Mouse (Mus musculus): ENCODE data around the gene Fam25c. TPM values are rescaled to one million over a fixed set of nuclear protein-coding genes. Genes with fewer than 3 reads are reported as not detected.

Gene Fam25c
- polyA plus RNA-seq, 1 experiment, result not detected

DNA sequence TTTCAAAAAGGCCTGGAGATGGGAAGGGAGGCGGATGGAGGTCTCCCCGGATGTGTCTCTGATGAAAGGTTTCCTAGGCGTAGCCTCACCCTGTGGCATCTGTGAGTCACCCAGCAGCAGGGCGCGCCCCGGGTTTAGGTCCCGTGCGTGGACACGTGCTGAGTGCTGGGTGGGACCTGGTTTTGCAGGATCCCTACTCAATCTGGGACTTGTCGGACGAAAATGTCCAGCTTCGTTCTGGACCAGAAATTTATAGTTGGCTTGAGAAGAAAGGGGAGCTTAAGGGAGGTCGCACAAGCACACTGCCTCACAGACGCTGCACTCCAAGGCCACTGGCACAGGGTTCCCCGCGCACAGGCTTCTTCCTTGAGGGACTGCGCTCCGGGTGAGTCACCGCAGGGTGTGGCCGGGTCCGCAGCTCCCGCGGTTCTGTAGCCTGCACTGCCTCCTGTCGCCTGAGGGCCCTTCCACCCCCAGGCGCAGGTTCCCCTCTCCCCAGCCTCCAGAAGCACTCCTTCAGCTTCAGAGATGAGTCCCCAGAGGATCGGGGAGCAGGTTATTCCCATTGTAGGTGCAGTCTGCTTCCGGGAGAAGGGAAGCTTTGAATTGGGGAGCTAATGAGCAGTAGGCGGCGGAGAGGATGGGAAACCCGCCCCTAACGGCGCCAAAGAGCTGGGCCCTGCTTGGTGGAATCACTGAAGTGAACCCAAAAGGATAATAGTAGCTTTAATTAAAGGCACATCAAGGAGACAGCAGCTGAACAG, 8.4 kb upstream of the Fam25c start:
- H3K4me3 ChIP-seq (ENCODE audit: insufficient read depth, poor library complexity, severe bottlenecking), result peak overlapping the region; percentile 14
- TF ChIP-seq MYOG (IDR thresholded peaks at IDR 0.05; ENCODE audit: control insufficient read depth, extremely low read depth, insufficient read length), result no peak
- peak; percentile 22 for TF ChIP-seq FOSL1 (IDR thresholded peaks at IDR 0.05; ENCODE audit: insufficient read depth, low read length, poor library complexity, severe bottlenecking)
- TF ChIP-seq CTCF (IDR thresholded peaks at IDR 0.05; ENCODE audit: control insufficient read depth, insufficient read depth, insufficient read length), result peak; percentile 75
- TF ChIP-seq MYOD1 (IDR thresholded peaks at IDR 0.05; ENCODE audit: control insufficient read depth, insufficient read length, low read depth), result no peak
- peak; percentile 26 for TF ChIP-seq CEBPB (IDR thresholded peaks at IDR 0.05; ENCODE audit: low read depth)
- TF ChIP-seq USF1 (IDR thresholded peaks at IDR 0.05; ENCODE audit: low read depth), result peak; percentile 72
- peak; percentile 83 for TF ChIP-seq MAX (IDR thresholded peaks at IDR 0.05)
- H3ac ChIP-seq (ENCODE audit: control insufficient read depth, insufficient read length, low read depth), result peak overlapping the region; percentile 43
- no peaks in the 10 kb centered on the region for H3K36me3 ChIP-seq (ENCODE audit: control insufficient read depth, insufficient read depth)
- no peaks in the 10 kb centered on the region for H3K79me2 ChIP-seq (ENCODE audit: control insufficient read depth, insufficient read depth)
- H3K27me3 ChIP-seq (ENCODE audit: control insufficient read depth, insufficient read depth, insufficient read length), result no peaks in the 10 kb centered on the region
- H3K79me3 ChIP-seq (ENCODE audit: low read depth), result no peaks in the 10 kb centered on the region

DNA sequence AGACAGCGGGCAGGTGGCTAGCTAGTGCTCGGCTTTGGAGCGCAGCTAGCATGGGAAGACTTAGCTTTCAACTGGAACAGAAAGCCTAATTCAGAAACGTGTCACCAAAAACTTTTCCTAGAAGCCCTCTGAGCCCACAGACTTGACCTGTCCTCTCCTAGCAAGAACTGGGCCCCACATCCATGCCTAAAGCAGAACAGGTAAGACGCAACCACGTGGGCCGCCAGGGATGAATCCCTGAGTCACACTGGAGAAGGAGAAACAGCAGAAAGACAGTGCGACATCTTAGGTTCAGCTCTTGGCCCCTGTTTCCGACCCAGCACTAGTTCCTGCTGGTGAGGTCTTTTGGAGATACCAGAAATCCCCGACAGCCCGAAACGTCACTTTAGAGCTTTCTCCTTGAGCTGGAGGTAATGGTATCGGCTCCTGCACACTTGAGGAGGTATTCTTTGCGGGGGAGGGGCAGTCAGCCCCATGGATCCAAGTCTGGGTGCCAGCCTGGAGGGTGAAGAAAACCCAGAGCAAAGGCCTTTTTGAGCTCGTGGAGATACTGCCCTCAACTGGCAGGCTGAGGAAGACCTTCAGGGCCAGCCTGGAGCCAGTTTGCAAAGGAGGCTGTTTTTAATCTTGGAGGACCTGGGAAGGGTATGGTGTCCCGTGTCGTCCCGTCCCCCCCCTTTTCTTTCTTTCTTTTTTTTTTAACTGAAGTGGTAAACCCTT, 7.7 kb upstream of the Fam25c start:
- no peak overlapping the region for H3K4me3 ChIP-seq (ENCODE audit: insufficient read depth, poor library complexity, severe bottlenecking)
- H3K36me3 ChIP-seq (ENCODE audit: control insufficient read depth, insufficient read depth), result no peaks in the 10 kb centered on the region
- TF ChIP-seq CTCF (IDR thresholded peaks at IDR 0.05; ENCODE audit: control insufficient read depth, insufficient read depth, insufficient read length) (peak; percentile 53), USF1 (IDR thresholded peaks at IDR 0.05; ENCODE audit: low read depth) (no peak), MYOG (IDR thresholded peaks at IDR 0.05; ENCODE audit: control insufficient read depth, extremely low read depth, insufficient read length) (no peak), FOSL1 (IDR thresholded peaks at IDR 0.05; ENCODE audit: insufficient read depth, low read length, poor library complexity, severe bottlenecking) (no peak), MAX (IDR thresholded peaks at IDR 0.05) (no peak), MYOD1 (IDR thresholded peaks at IDR 0.05; ENCODE audit: control insufficient read depth, insufficient read length, low read depth) (no peak), CEBPB (IDR thresholded peaks at IDR 0.05; ENCODE audit: low read depth) (no peak)
- no peaks in the 10 kb centered on the region for H3K79me3 ChIP-seq (ENCODE audit: low read depth)
- H3ac ChIP-seq (ENCODE audit: control insufficient read depth, insufficient read length, low read depth), result peak overlapping the region; percentile 4
- H3K27me3 ChIP-seq (ENCODE audit: control insufficient read depth, insufficient read depth, insufficient read length), result no peaks in the 10 kb centered on the region
- no peaks in the 10 kb centered on the region for H3K79me2 ChIP-seq (ENCODE audit: control insufficient read depth, insufficient read depth)

- Histone ChIP-seq H3K79me3 (ENCODE audit: low read depth) (no peaks in the 10 kb centered on the region), H3ac (ENCODE audit: control insufficient read depth, insufficient read length, low read depth) (no peak overlapping the region), H3K79me2 (ENCODE audit: control insufficient read depth, insufficient read depth) (no peaks in the 10 kb centered on the region), H3K4me3 (ENCODE audit: insufficient read depth, poor library complexity, severe bottlenecking) (no peak overlapping the region), H3K36me3 (ENCODE audit: control insufficient read depth, insufficient read depth) (no peaks in the 10 kb centered on the region), H3K27me3 (ENCODE audit: control insufficient read depth, insufficient read depth, insufficient read length) (no peaks in the 10 kb centered on the region)
- TF ChIP-seq USF1 (IDR thresholded peaks at IDR 0.05; ENCODE audit: low read depth) (no peak), CEBPB (IDR thresholded peaks at IDR 0.05; ENCODE audit: low read depth) (no peak), FOSL1 (IDR thresholded peaks at IDR 0.05; ENCODE audit: insufficient read depth, low read length, poor library complexity, severe bottlenecking) (no peak), MYOG (IDR thresholded peaks at IDR 0.05; ENCODE audit: control insufficient read depth, extremely low read depth, insufficient read length) (no peak), MYOD1 (IDR thresholded peaks at IDR 0.05; ENCODE audit: control insufficient read depth, insufficient read length, low read depth) (no peak), CTCF (IDR thresholded peaks at IDR 0.05; ENCODE audit: control insufficient read depth, insufficient read depth, insufficient read length) (no peak), MAX (IDR thresholded peaks at IDR 0.05) (no peak)
These were observed 6.9 kb upstream of the Fam25c start for GRCm38 (mm10) chr14:34362135-34362534.

- Histone ChIP-seq H3K4me3 (ENCODE audit: insufficient read depth, poor library complexity, severe bottlenecking) (no peak overlapping the region), H3ac (ENCODE audit: control insufficient read depth, insufficient read length, low read depth) (no peak overlapping the region), H3K79me3 (ENCODE audit: low read depth) (no peaks in the 10 kb centered on the region), H3K27me3 (ENCODE audit: control insufficient read depth, insufficient read depth, insufficient read length) (no peaks in the 10 kb centered on the region), H3K79me2 (ENCODE audit: control insufficient read depth, insufficient read depth) (no peaks in the 10 kb centered on the region), H3K36me3 (ENCODE audit: control insufficient read depth, insufficient read depth) (no peaks in the 10 kb centered on the region)
- TF ChIP-seq CEBPB (IDR thresholded peaks at IDR 0.05; ENCODE audit: low read depth), result no peak
- TF ChIP-seq MYOG (IDR thresholded peaks at IDR 0.05; ENCODE audit: control insufficient read depth, extremely low read depth, insufficient read length), result no peak
- TF ChIP-seq MYOD1 (IDR thresholded peaks at IDR 0.05; ENCODE audit: control insufficient read depth, insufficient read length, low read depth), result no peak
- no peak for TF ChIP-seq MAX (IDR thresholded peaks at IDR 0.05)
- TF ChIP-seq FOSL1 (IDR thresholded peaks at IDR 0.05; ENCODE audit: insufficient read depth, low read length, poor library complexity, severe bottlenecking), result no peak
These were observed 5.0 kb upstream of the Fam25c start for GRCm38 (mm10) chr14:34360251-34360650.

DNA sequence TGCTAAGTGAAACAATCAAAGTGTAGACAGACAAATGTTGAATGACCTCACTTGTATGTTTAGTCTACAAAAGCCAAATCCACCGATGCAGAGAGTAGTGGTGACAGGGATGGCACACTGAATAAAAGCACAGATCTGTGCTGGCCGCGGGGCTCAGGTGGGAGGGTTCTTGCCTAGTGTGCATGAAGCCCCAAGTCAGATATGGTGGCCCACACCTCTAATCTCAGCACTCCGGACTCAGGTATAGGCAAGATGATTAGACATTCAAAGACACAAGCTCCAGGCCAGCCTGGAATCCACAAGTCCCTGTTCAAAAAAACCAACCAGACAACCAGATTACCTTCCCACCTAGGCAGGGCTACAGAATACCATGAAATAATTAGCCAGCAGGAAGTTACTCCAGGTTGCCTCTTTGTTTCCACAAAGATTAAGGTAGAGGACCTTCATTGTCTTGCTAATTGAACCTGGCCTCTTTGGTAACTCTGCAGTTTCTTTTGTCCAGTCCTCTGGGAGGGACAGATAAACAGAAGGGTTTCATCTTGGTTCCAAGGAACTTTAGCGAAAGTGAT, 4.5 kb upstream of the Fam25c start:
- Histone ChIP-seq H3K36me3 (ENCODE audit: control insufficient read depth, insufficient read depth) (no peaks in the 10 kb centered on the region), H3K4me3 (ENCODE audit: insufficient read depth, poor library complexity, severe bottlenecking) (no peak overlapping the region), H3K79me2 (ENCODE audit: control insufficient read depth, insufficient read depth) (no peaks in the 10 kb centered on the region), H3K79me3 (ENCODE audit: low read depth) (no peaks in the 10 kb centered on the region), H3K27me3 (ENCODE audit: control insufficient read depth, insufficient read depth, insufficient read length) (no peaks in the 10 kb centered on the region), H3ac (ENCODE audit: control insufficient read depth, insufficient read length, low read depth) (no peak overlapping the region)
- TF ChIP-seq CTCF (IDR thresholded peaks at IDR 0.05; ENCODE audit: control insufficient read depth, insufficient read depth, insufficient read length) (no peak), CEBPB (IDR thresholded peaks at IDR 0.05; ENCODE audit: low read depth) (no peak), USF1 (IDR thresholded peaks at IDR 0.05; ENCODE audit: low read depth) (no peak), MYOD1 (IDR thresholded peaks at IDR 0.05; ENCODE audit: control insufficient read depth, insufficient read length, low read depth) (no peak), MYOG (IDR thresholded peaks at IDR 0.05; ENCODE audit: control insufficient read depth, extremely low read depth, insufficient read length) (no peak), FOSL1 (IDR thresholded peaks at IDR 0.05; ENCODE audit: insufficient read depth, low read length, poor library complexity, severe bottlenecking) (no peak), MAX (IDR thresholded peaks at IDR 0.05) (no peak)

All from C2C12 (cell line).